Mouse (Mus musculus) hindbrain, embryonic 14.5 days (tissue): Measurements from ENCODE around the gene Prpf18. TPM values are rescaled to one million over a fixed set of nuclear protein-coding genes. Genes with fewer than 3 reads are reported as not detected.

Experiments
- ATAC-seq: fragments of 200-750 bp; cut with Nextera tagmentation; 2 replicates; pipeline ENCODE4 v1.8.0; 2017; ENCODE audit warnings: moderate number of reproducible peaks, mild to moderate bottlenecking, moderate TSS enrichment, moderate library complexity; ENCODE audit not compliant: low FRiP score
- DNase-seq: peaks from one replicate; pipeline ENCODE4 v3.0.0-alpha.2; 2015; ENCODE audit warnings: low spot score
- H3K27ac ChIP-seq: fragments of 300-500 bp; sonication (generic); 2 replicates; pipeline ENCODE4 v1.5.1; 2014; ENCODE audit warnings: mild to moderate bottlenecking, moderate library complexity
- H3K27me3 ChIP-seq: fragments of 300-500 bp; sonication (generic); 2 replicates; pipeline ENCODE4 v1.6.1; 2014; ENCODE audit warnings: mild to moderate bottlenecking, low read length, mixed read lengths; ENCODE audit not compliant: control insufficient read depth, insufficient read depth
- H3K36me3 ChIP-seq: fragments of 300-500 bp; sonication (generic); replicated peaks from 2 replicates; pipeline ENCODE4 v1.6.1; 2014; ENCODE audit not compliant: control insufficient read depth, insufficient read depth
- H3K4me1 ChIP-seq: fragments of 300-500 bp; sonication (generic); replicated peaks from 2 replicates; pipeline ENCODE4 v1.6.1; 2014; ENCODE audit warnings: antibody characterized with exemption, low read length, mixed read lengths; ENCODE audit not compliant: control insufficient read depth, insufficient read depth
- H3K4me2 ChIP-seq: fragments of 300-500 bp; sonication (generic); replicated peaks from 2 replicates; pipeline ENCODE4 v1.6.1; 2014; ENCODE audit warnings: mild to moderate bottlenecking, moderate library complexity
- H3K4me3 ChIP-seq: fragments of 300-500 bp; sonication (generic); replicated peaks from 2 replicates; pipeline ENCODE4 v1.5.1; 2014; ENCODE audit warnings: mild to moderate bottlenecking, low read length
- H3K9ac ChIP-seq: fragments of 300-500 bp; sonication (generic); 2 replicates; pipeline ENCODE4 v1.6.1; 2014
- H3K9me3 ChIP-seq: fragments of 300-500 bp; sonication (generic); 2 replicates; pipeline ENCODE4 v1.6.1; 2016; ENCODE audit warnings: low read length; ENCODE audit not compliant: control insufficient read depth
- WGBS: fragments of 180-500 bp; shearing (Covaris S2); extraction: QIAGEN DNeasy Blood & Tissue Kit; methylation state at CpG from one replicate; pipeline ENCODE4 v1.1.7; 2014; 5-methylcytosine and 5-hydroxymethylcytosine counted together
- polyA plus RNA-seq: library from polyadenylated mRNA; unstranded; fragments of >200 nt; fragmentation: Nextera tagmentation; extraction: Ambion mirVana; gene quantifications from 2 replicates; pipeline ENCODE4 v1.2.1, GENCODE M21; 2014

Gene Prpf18
- polyA plus RNA-seq, 1 experiment from 2014 or later, result 39.5 TPM

GRCm38 (mm10) chr2:4586245-4586644, 65.7 kb downstream of the Prpf18 start:
- peaks cover 58% of the 10 kb centered on the region for H3K36me3 ChIP-seq
- no peak overlapping the region for H3K4me3 ChIP-seq
- no peaks in the 10 kb centered on the region; the same call in 1 of the 2 replicates for H3K4me1 ChIP-seq
- H3K27ac ChIP-seq, result 0 out of 2 replicates have a peak overlapping the region, but pooled peaks have one; percentile 34
- H3K27me3 ChIP-seq, result no peaks in the 10 kb centered on the region
- no peak overlapping the region for H3K4me2 ChIP-seq
- 62% methylated on average over 11 of the region's 11 CpGs for WGBS
- no peaks in the 10 kb centered on the region for H3K9me3 ChIP-seq
- ATAC-seq (no peak), DNase-seq (no peak)
- H3K9ac ChIP-seq, result no peak overlapping the region

GRCm38 (mm10) chr2:4584252-4584651, 67.7 kb downstream of the Prpf18 start:
- ATAC-seq (no peak), DNase-seq (no peak)
- Histone ChIP-seq H3K9me3 (no peaks in the 10 kb centered on the region), H3K27ac (no peak overlapping the region), H3K4me3 (no peak overlapping the region), H3K4me1 (no peaks in the 10 kb centered on the region; the same call in 1 of the 2 replicates), H3K4me2 (no peak overlapping the region), H3K36me3 (peaks cover 47% of the 10 kb centered on the region), H3K27me3 (no peaks in the 10 kb centered on the region), H3K9ac (no peak overlapping the region)
- WGBS, result 83% methylated on average over 5 of the region's 5 CpGs

GRCm38 (mm10) chr2:4582930-4583329, 69.0 kb downstream of the Prpf18 start:
- Histone ChIP-seq H3K36me3 (peaks cover 46% of the 10 kb centered on the region), H3K27me3 (no peaks in the 10 kb centered on the region), H3K4me1 (no peaks in the 10 kb centered on the region; the same call in 1 of the 2 replicates), H3K4me2 (no peak overlapping the region), H3K27ac (no peak overlapping the region), H3K9me3 (no peaks in the 10 kb centered on the region), H3K4me3 (no peak overlapping the region), H3K9ac (no peak overlapping the region)
- 91% methylated on average over 2 of the region's 2 CpGs for WGBS
- DNase-seq (no peak), ATAC-seq (no peak)

- Histone ChIP-seq H3K27ac (no peak overlapping the region; the same call in 1 of the 2 replicates), H3K9me3 (no peaks in the 10 kb centered on the region), H3K36me3 (peaks cover 41% of the 10 kb centered on the region), H3K9ac (no peak overlapping the region), H3K4me3 (no peak overlapping the region), H3K4me2 (no peak overlapping the region), H3K27me3 (no peaks in the 10 kb centered on the region), H3K4me1 (no peaks in the 10 kb centered on the region)
- DNase-seq (no peak), ATAC-seq (no peak)
- 73% methylated on average over 6 of the region's 6 CpGs for WGBS
These were observed 71.2 kb downstream of the Prpf18 start for GRCm38 (mm10) chr2:4580666-4581065.

GRCm38 (mm10) chr2:4579357-4580068, 72.4 kb downstream of the Prpf18 start:
- H3K9ac ChIP-seq, result no peak overlapping the region
- no peaks in the 10 kb centered on the region for H3K9me3 ChIP-seq
- WGBS, result 72% methylated on average over 8 of the region's 8 CpGs
- DNase-seq, result no peak
- no peak overlapping the region for H3K4me2 ChIP-seq
- H3K36me3 ChIP-seq, result peaks cover 52% of the 10 kb centered on the region
- H3K4me1 ChIP-seq, result no peaks in the 10 kb centered on the region
- H3K27me3 ChIP-seq, result no peaks in the 10 kb centered on the region
- no peak overlapping the region for H3K4me3 ChIP-seq
- no peak overlapping the region for H3K27ac ChIP-seq
- ATAC-seq, result 0 out of 2 replicates have a peak, but pooled peaks have one; percentile 24

- Histone ChIP-seq H3K36me3 (peaks cover 64% of the 10 kb centered on the region), H3K4me3 (no peak overlapping the region), H3K4me1 (no peaks in the 10 kb centered on the region), H3K4me2 (no peak overlapping the region), H3K27ac (no peak overlapping the region), H3K27me3 (no peaks in the 10 kb centered on the region), H3K9ac (no peak overlapping the region), H3K9me3 (no peaks in the 10 kb centered on the region)
- ATAC-seq (no peak), DNase-seq (no peak)
- 90% methylated on average over 5 of the region's 5 CpGs for WGBS
These were observed 73.6 kb downstream of the Prpf18 start for GRCm38 (mm10) chr2:4578291-4578690.

GRCm38 (mm10) chr2:4575975-4576374, 75.9 kb downstream of the Prpf18 start:
- Histone ChIP-seq H3K4me2 (no peak overlapping the region), H3K4me3 (no peak overlapping the region), H3K27me3 (no peaks in the 10 kb centered on the region), H3K27ac (no peak overlapping the region), H3K36me3 (peaks cover 74% of the 10 kb centered on the region), H3K4me1 (no peaks in the 10 kb centered on the region), H3K9ac (no peak overlapping the region), H3K9me3 (no peaks in the 10 kb centered on the region)
- ATAC-seq (no peak), DNase-seq (no peak)
- 89% methylated on average over 7 of the region's 7 CpGs for WGBS

- WGBS, result 49% methylated on average over 2 of the region's 2 CpGs
These were observed 76.8 kb downstream of the Prpf18 start for GRCm38 (mm10) chr2:4575163-4575562.

GRCm38 (mm10) chr2:4574251-4574650, 77.7 kb downstream of the Prpf18 start:
- Histone ChIP-seq H3K9ac (no peak overlapping the region), H3K27me3 (no peaks in the 10 kb centered on the region), H3K4me3 (no peak overlapping the region), H3K9me3 (no peaks in the 10 kb centered on the region), H3K4me2 (no peak overlapping the region), H3K36me3 (peaks cover 81% of the 10 kb centered on the region), H3K27ac (no peak overlapping the region), H3K4me1 (no peaks in the 10 kb centered on the region)
- ATAC-seq (no peak), DNase-seq (no peak)
- WGBS, result 70% methylated on average over 5 of the region's 5 CpGs

More at GRCm38 (mm10) chr2:4575163-4575562, 76.8 kb downstream of the Prpf18 start:
- DNase-seq (no peak), ATAC-seq (no peak)
- Histone ChIP-seq H3K36me3 (peaks cover 76% of the 10 kb centered on the region), H3K4me3 (no peak overlapping the region), H3K9ac (no peak overlapping the region), H3K27me3 (no peaks in the 10 kb centered on the region), H3K27ac (no peak overlapping the region), H3K4me2 (no peak overlapping the region), H3K4me1 (no peaks in the 10 kb centered on the region), H3K9me3 (no peaks in the 10 kb centered on the region)
